Mouse (Mus musculus) lung, adult 2 months (tissue): ENCODE results near the gene Ssna1.

Source experiments
- CTCF ChIP-seq: fragments of 200-500 bp; IDR thresholded peaks from 2 replicates; pipeline ENCODE4 v1.5.1; 2011; ENCODE audit warnings: mild to moderate bottlenecking, low read length, control low read depth; ENCODE audit not compliant: insufficient read depth
- POLR2A ChIP-seq: fragments of 200-500 bp; IDR thresholded peaks from 2 replicates; pipeline ENCODE4 v1.6.1; 2011; ENCODE audit warnings: low read depth, mild to moderate bottlenecking, control low read depth, low read length, borderline replicate concordance; ENCODE audit errors: extremely low read depth

DNA sequence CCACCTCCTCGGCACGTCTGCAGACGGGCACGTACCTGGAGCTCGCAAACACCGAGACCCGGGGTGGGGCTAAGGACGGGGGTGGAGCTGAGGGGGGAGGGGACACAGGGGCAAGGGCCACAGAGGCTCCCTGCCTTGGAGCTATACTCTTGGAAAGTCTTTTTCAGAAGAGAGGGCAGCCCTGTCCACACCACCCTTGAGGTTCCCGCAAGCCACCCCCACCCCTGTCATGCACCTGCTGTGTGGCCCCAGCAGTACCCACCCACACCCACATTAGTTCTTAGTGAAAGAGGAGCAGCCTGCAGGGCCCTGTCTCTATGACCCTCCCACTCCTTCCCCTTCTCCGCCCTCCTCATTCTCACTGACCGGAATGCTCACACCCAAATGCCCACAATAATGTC, 39.3 kb upstream of the Ssna1 start:
- no peak for TF ChIP-seq POLR2A
- TF ChIP-seq CTCF = no peak
